Mouse (Mus musculus) lung, postnatal 0 days (tissue): ENCODE results near the gene Ubald1.

Source experiments
- CTCF ChIP-seq: IDR thresholded peaks from 2 replicates; pipeline ENCODE4 v1.5.1; 2016; ENCODE audit warnings: antibody characterized with exemption, mild to moderate bottlenecking
- EP300 ChIP-seq: IDR thresholded peaks from 2 replicates; pipeline ENCODE4 v1.6.1; 2016; ENCODE audit warnings: antibody characterized with exemption, mild to moderate bottlenecking, control low read depth

DNA sequence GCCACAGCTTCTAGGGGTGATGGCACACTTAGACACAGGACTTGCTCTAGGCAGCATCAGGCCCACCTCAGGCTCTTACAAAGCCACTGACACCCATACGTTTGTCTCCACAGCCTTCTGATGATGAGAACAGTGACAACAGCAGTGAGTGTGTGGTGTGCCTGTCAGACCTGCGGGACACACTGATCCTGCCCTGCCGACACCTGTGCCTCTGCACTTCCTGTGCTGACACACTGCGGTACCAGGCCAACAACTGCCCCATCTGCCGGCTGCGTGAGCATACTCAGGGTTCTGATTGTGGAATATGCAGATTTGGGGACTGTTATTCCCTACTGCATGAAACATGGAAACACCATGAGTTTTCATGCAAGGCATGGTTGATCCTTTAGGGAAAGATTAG lies 42.4 kb upstream of the Ubald1 start:
- no peak for TF ChIP-seq EP300
- no peak for TF ChIP-seq CTCF
